ENCODE assay signal across 17 mouse cellular contexts in genomic region chr8:106186394-106186793, GRCm38 (mm10).
"Had no signal": no experiment of that assay in that cellular context is flagged by ENCODE, and none has a peak within 500 bp of the region (broad histone marks: within the 10 kb centered on the region; RNA-seq: fewer than 3 reads in every experiment).

No protein-coding gene starts in this region.

- H3K9me3 ChIP-seq: limb, embryonic 13.5 days; liver, embryonic 13.5 days; neural tube, embryonic 12.5 days; neural tube, embryonic 15.5 days; stomach, embryonic 15.5 days had no signal

- DNase-seq: kidney, adult 9 months; left cerebral cortex, postnatal 4 days; liver, embryonic 13.5 days; lung, adult 2 months; lung, postnatal 14 days; lung, postnatal 4 days; midbrain, embryonic 14.5 days; right cerebral cortex, adult 18-20 months; right cerebral cortex, postnatal 25 days; spleen, adult 18-20 months; thymus, postnatal 25 days had no signal

- H3K4me2 ChIP-seq: limb, embryonic 13.5 days; liver, embryonic 13.5 days; midbrain, embryonic 11.5 days; neural tube, embryonic 12.5 days; neural tube, embryonic 15.5 days; stomach, embryonic 15.5 days had no signal

- H3K27ac ChIP-seq: limb, embryonic 13.5 days; liver, embryonic 13.5 days; neural tube, embryonic 12.5 days; neural tube, embryonic 15.5 days; stomach, embryonic 15.5 days had no signal

- H3K27me3 ChIP-seq: limb, embryonic 13.5 days; liver, embryonic 13.5 days; neural tube, embryonic 12.5 days; neural tube, embryonic 15.5 days; stomach, embryonic 15.5 days had no signal

- H3K4me1 ChIP-seq: limb, embryonic 13.5 days; neural tube, embryonic 12.5 days; neural tube, embryonic 15.5 days; stomach, embryonic 15.5 days had no signal

- H3K9ac ChIP-seq: limb, embryonic 13.5 days; liver, embryonic 13.5 days; neural tube, embryonic 12.5 days; neural tube, embryonic 15.5 days; stomach, embryonic 15.5 days had no signal

- ATAC-seq: intestine, postnatal 0 days had no signal

- H3K4me3 ChIP-seq: limb, embryonic 13.5 days; liver, embryonic 13.5 days; neural tube, embryonic 12.5 days; neural tube, embryonic 15.5 days; stomach, embryonic 15.5 days had no signal
